Mouse (Mus musculus) adrenal gland, adult 8-10 months (tissue): ENCODE data around the gene Msmp. TPM values are rescaled to one million over a fixed set of nuclear protein-coding genes. Genes with fewer than 3 reads are reported as not detected.
"Not testable (repeated sequence)": the region's sequence is repeated elsewhere in the genome, so short reads cannot be mapped to it uniquely, and the experiment has no call there.

Experiments
- DNase-seq: peaks from one replicate; pipeline ENCODE4 v3.0.0; 2022
- total RNA-seq, 4 experiments: library from RNA; stranded (reverse); gene quantifications; 2 replicates each; pipeline ENCODE4 v1.2.4; 2022

Gene Msmp
- total RNA-seq = 1 to 10 TPM; 2.0 to 2.7 (median 2.4) TPM

DNA sequence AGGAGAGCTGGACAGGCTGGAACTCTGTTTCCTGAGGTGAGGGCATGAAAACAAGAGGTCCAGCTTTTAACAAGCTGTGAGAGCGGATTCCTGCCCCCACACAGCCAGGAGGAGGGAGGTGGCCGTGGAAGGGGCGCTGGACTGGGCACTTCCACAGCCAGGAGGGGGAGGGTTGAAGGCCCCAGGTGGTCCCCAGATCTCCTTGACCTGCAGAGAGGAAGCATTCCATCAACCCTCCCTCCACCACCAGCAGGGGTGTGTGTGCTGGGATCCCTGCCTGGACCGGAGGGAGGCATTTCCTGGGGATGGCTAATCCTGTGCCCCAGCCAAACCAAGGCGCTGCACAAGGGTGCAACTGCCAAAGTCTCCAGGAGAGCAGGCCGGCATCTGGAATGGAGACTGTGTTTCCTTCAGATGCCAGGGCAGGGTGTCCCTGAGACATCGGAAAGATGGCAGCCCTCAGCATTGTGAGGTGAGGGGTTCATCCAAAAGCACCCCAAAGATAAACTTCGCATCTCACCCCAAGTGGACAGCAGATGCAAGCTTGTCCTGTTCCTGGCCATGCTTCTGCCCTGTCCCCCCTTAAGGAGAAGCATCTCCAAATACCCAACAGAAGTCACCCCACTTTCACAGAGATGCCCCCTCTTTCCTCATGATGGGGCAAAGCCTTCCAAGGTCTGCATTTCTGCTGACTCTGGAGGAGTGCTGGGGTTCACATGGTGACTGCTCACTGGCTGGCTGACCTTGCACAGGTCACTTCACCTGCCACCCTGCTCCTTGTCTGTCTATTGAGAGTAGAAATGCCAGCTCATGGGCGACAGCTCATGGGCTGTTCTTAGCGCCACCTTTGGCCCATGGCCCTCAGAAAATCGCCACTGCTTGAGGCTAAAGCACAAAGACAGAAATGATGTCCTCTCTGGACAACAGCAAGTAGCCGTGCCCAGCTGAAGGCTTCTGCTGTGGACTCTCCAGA is at the start of gene Msmp:
Gene Msmp, minus strand, starts transcription at position 51 of the 973 bp plus-strand sequence.
- DNase-seq = no peak

- no peak for DNase-seq
Measured at GRCm38 (mm10) chr4:43633736-43634135, 49.4 kb upstream of the Msmp start.

DNA sequence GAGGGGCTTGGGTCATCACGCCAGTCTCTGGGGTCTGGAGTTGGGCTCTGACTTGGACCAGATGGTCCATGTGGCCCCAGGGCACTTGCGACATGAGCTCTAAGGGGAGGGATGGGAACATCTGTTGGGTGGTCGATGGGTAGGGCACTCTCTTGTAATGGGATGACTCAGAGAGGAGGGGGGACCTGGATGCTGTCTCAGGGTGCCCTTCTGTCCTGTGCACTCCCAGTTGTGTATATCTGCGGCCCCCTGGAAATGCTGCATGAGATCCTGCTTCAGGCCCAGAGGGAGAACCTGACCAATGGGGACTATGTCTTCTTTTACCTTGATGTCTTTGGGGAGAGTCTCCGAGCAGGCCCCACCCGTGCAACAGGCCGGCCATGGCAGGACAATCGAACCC is 49.0 kb upstream of the Msmp start:
- DNase-seq = no peak

DNA sequence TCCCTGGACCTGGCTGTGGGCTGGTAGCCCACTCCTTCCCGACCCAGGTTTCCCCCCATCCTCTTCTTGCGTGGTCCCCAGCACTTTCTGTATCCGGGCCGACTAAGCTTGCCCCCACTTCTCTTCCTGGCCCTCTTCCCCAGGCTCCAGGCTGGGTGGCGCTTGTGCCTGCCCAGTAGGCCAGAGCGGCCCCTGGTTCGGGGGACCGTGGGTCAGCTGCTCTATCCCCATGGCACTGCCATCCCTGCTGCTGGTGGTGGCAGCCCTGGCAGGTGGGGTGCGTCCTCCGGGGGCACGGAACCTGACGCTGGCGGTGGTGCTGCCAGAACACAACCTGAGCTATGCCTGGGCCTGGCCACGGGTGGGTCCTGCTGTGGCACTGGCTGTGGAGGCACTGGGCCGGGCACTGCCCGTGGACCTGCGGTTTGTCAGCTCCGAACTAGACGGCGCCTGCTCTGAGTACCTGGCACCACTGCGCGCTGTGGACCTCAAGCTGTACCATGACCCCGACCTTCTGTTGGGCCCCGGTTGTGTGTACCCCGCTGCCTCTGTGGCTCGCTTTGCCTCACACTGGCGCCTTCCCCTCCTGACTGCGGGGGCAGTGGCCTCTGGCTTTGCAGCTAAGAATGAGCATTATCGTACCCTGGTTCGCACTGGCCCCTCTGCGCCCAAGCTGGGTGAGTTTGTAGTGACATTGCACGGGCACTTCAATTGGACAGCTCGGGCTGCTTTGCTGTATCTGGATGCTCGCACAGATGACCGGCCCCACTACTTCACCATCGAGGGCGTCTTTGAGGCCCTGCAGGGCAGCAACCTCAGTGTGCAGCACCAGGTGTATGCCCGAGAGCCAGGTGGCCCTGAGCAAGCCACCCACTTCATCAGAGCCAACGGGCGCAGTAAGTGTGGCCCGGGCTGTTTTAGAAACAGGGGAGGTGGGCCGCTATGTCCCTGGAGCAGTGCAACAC is 47.9 kb upstream of the Msmp start:
- no peak for DNase-seq

DNA sequence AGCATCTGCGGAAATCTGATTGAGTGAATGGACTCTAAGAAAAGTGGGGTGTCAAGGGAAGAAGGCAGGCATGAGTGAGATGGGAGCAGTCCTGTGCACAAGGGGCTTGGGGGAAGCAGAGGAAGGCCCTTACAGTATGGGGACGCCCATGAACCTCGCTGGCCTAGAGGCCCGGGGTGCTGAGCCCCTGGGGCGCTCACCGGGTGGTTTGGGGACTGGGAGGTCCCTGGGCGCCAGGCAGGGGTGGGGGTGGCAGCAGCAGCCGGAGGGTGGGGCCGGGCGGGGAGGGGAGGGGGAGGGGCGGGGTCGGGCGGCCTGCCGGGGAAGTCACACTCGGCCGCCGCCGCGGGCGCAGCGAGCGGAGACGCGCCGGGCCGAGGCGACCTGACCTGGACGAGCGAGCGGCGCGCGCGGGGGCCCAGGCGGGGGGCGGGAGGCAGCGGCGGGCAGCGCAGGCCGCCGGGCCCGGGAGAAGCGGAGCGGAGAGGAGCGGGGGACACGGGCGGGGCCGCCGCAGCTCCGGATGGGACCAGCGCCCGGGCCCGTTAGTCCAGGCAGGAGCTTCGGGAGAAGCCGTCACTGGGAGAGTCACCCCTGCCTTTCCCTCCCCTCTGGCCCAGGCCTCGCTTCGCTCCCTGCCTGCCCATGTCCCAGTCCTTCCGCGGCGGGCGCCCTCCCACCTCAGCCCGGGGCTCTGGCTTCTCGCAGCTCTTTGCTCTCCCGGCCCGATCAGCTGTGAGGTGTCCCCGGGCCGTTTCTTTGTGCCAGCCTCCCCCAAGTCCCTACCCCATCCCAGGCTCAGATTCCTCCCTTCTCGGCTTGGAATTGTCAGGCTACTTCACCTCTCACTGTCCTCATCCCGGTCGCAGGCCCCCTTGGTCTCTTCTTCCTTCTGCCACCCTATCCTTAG is 47.0 kb upstream of the Msmp start, which contains the start of gene Npr2:
Gene Npr2, plus strand, starts transcription at position 890 of the 910 bp plus-strand sequence.
- DNase-seq = no peak

DNA sequence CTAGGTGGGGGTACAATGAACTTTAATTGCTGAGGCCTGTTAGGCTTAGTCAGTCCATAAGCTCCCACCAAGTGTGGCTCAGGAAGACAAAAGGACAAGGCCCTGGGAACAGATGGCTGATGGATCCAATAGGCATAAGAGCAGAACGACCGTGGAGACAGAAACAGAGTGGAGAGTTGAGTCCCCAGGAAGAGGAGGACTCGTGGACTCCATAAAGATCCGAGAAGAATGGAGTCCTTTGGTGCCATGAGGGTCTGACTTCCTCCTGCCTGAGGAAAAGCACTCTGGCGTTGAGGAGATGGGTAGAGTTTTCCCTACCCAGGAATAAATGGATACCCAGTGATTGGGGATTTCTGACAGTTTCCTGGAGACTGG is 46.4 kb upstream of the Msmp start:
- DNase-seq = no peak

- peak; percentile 71 for DNase-seq
Measured at GRCm38 (mm10) chr4:43630030-43630581, 45.8 kb upstream of the Msmp start.

DNA sequence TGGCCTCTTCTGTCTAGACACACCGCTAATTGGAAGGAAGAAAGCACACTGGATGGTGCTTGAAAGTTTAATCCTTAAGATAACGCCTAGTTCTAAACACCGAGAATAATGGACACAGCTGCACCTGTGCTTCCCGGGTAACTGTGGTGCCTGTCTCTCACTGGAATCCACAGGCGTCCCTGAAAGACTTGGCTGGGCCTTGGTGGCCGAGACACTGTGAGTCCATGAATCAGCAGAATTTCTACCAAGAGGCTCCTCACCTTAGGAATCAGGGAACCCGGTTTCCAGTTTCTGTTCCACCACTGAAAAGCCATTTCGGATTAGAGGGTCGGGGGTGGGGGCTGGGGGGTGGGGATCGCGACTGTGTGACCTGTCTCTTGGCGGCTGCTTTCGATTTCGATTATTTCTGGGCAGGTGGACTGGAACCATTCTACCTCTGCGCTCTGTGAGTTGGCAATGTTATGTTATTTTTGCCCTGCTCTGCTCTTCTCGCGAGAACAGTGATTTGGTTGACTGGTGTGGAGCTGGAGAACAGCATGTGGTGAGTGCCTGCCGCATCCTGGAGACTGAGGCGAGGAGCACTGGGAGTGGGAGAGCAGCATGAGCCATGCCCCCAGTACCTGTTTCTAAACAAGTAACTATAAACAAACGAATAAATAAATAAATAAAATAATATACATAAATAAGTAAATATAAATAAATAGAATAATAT is 45.0 kb upstream of the Msmp start:
- no peak for DNase-seq

GRCm38 (mm10) chr4:43620146-43620778 is 36.0 kb upstream of the Msmp start:
- no peak for DNase-seq

GRCm38 (mm10) chr4:43613060-43613730 is 28.9 kb upstream of the Msmp start:
- no peak for DNase-seq

- no peak for DNase-seq
Measured at GRCm38 (mm10) chr4:43612534-43612933, 28.2 kb upstream of the Msmp start.

DNA sequence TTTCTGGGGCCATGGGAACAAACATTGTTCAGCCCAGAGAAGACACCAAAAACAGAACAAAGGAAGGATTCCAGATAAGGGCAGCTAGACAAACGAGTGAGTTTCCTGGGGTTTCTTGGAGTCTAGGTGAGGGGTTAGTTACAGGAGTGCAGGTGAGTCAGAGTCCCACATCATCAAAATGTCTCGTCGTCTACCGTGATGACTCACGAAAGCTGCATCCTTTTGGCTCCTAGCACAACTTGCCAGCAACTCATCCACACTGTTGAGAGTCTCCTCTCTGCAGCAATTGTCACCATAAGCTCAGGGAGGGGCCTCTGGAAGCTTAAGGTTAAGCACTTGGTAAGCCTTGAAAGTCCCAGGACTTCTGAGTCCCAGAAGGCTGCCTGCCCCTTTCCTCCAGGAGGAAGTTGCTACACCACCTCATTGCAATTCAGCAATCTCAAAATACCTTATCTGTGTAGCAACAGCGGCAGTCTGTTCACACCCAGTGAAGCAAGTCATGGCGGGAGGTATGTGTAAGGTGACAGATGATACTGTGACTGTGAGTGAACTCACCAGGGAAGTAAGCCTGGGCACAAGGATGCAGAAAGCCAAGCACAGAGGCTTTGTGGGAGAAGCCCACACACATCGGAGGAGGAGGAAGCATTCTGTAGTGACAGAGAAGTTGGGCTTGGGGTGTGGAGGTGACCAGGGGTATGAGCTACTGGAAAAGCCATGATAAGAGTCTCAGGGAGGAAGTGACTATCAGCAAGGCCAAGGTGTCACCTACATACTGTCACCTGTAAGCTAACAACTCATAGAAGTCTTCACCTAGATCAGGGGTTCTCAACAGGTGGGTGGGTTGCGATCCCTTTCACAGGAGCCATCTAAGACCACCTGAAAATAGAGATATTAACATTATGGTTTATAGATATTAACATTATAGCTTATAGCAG is 20.7 kb upstream of the Msmp start:
- DNase-seq = no peak

- no peak for DNase-seq
Measured at GRCm38 (mm10) chr4:43604099-43604498, 19.8 kb upstream of the Msmp start.

DNA sequence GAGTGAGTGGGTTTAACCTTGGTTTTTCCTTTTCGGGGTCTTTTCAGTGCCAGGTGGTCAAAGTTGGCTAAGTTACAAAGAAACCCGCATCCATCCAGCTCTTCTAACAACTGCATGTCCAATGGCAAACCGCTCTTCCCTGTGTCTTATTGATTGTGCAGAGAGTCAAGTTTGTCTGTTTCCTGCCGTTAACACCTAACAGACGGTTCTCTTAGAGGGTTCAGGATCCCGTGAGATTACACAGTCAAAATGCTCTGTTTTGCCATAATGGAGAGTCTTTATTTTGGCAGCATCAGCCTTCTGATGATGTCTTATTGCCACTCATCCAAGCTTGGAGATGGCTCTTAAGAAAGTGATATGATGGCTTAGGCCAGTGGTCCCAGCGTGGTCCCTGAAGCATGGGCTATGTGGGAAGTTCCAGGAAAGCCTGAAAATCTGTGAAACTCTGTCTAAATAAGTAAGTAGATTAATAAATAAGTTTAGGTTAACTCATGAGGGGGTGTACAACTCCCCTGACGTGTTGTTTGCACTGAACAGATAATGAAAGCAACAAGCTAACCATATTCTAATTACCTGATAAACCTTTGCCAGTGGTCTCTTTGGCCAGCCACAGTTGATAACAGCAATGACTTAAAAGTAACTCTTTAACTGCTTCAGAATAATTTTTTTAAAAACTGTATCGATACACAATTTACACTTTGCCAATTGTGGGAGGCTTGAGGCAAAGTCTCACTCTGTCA is 16.1 kb upstream of the Msmp start:
- no peak for DNase-seq

DNA sequence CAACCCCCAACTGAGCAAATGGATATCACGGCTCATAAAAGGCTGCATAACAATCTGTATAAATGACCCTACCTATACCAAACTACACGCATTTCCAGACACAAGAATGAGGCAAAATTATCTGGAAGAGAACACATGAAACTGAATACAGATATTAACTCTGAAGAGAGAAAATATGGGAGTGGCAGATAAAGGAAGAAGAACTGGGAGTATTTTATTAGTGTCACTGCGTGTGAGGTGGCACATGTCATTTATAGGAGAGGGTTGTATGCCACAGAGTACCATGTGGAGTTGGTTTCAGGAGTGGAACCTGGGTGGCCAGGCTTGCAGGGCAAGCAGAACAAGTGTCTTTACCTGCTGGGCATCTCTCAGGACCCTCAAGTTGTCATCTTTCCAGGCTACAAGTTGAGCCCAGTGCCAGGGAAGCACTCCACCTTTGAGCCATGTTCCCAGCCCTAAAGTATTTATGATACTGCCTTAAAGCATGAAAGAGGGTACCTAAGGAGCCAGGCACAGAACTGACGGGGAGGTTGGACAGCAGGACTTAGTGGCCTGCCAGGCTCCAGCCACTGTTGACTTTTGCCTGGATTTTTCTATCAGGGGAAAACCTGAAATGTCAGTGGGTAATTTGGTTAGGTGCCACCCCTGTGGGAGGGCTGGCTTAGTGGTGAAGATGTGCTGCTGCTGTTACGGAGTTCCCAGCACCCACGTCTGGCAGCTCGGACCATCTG is 14.5 kb upstream of the Msmp start:
- DNase-seq = no peak

DNA sequence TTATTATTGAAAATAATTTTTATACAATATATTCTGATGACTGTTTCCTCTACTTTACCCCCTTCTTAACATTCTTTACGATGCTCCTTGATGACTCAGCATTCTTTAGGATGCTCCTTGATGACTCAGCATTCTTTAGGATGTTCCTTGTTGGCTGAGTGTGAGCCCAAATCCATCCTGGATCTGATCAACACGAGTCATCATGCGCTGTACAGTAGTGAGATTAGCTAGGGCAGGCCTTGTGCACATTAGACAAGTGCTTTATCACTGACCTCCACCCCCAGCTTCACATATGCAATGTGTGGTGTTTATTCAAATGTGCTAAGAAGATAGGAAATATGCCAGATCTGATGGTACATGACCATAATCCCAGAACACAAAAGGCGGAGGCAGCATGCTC is 13.9 kb upstream of the Msmp start:
- no peak for DNase-seq

GRCm38 (mm10) chr4:43596597-43596996 is 12.3 kb upstream of the Msmp start:
- not testable (repeated sequence) for DNase-seq
